Mouse (Mus musculus) midbrain, embryonic 14.5 days (tissue): ENCODE data around the gene Nipsnap3a. TPM values are rescaled to one million over a fixed set of nuclear protein-coding genes. Genes with fewer than 3 reads are reported as not detected.

Experiments
- ATAC-seq: fragments of 200-750 bp; cut with Nextera tagmentation; 2 replicates; pipeline ENCODE4 v1.8.0; 2017; ENCODE audit warnings: moderate number of reproducible peaks, moderate library complexity; ENCODE audit not compliant: low FRiP score, low TSS enrichment
- DNase-seq: peaks from one replicate; pipeline ENCODE4 v3.0.0-alpha.2; 2015
- H3K27ac ChIP-seq: fragments of 300-500 bp; sonication (generic); replicated peaks from 2 replicates; pipeline ENCODE4 v1.5.1; 2014; ENCODE audit warnings: mild to moderate bottlenecking, low read depth, low read length, moderate library complexity
- H3K27me3 ChIP-seq: fragments of 300-500 bp; sonication (generic); 2 replicates; pipeline ENCODE4 v1.6.1; 2014; ENCODE audit warnings: low read length, control low read depth, mixed read lengths; ENCODE audit not compliant: control insufficient read depth, insufficient read depth
- H3K36me3 ChIP-seq: fragments of 300-500 bp; sonication (generic); 2 replicates; pipeline ENCODE4 v1.6.1; 2014; ENCODE audit warnings: low read length, control low read depth; ENCODE audit not compliant: control insufficient read depth, insufficient read depth
- H3K4me1 ChIP-seq: fragments of 300-500 bp; sonication (generic); 2 replicates; pipeline ENCODE4 v1.6.1; 2014; ENCODE audit warnings: mild to moderate bottlenecking, antibody characterized with exemption, low read length, control low read depth; ENCODE audit not compliant: control insufficient read depth, insufficient read depth
- H3K4me2 ChIP-seq: fragments of 300-500 bp; sonication (generic); 2 replicates; pipeline ENCODE4 v1.6.1; 2014; ENCODE audit warnings: mild to moderate bottlenecking, low read length, moderate library complexity
- H3K4me3 ChIP-seq: fragments of 300-500 bp; sonication (generic); replicated peaks from 2 replicates; pipeline ENCODE4 v1.5.1; 2014; ENCODE audit warnings: low read depth, low read length
- H3K9ac ChIP-seq: fragments of 300-500 bp; sonication (generic); replicated peaks from 2 replicates; pipeline ENCODE4 v1.6.1; 2014; ENCODE audit warnings: mild to moderate bottlenecking, low read length, moderate library complexity
- H3K9me3 ChIP-seq: fragments of 300-500 bp; sonication (generic); 2 replicates; pipeline ENCODE4 v1.6.1; 2016; ENCODE audit warnings: low read length, control low read depth, mixed read lengths; ENCODE audit not compliant: control insufficient read depth
- WGBS: fragments of 180-500 bp; shearing (Covaris S2); extraction: QIAGEN DNeasy Blood & Tissue Kit; methylation state at CpG from one replicate; pipeline ENCODE4 v1.1.7; 2014; 5-methylcytosine and 5-hydroxymethylcytosine counted together
- polyA plus RNA-seq: library from polyadenylated mRNA; unstranded; fragments of >200 nt; fragmentation: Nextera tagmentation; extraction: Ambion mirVana; gene quantifications from 2 replicates; pipeline ENCODE4 v1.2.1, GENCODE M21; 2014

The Nipsnap3a gene
- polyA plus RNA-seq, 1 experiment from 2014 or later, result not detected

- ATAC-seq (no peak), DNase-seq (peak; percentile 79)
- H3K9ac ChIP-seq, result no peak overlapping the region
- H3K4me2 ChIP-seq, result no peak overlapping the region
- no peaks in the 10 kb centered on the region for H3K27me3 ChIP-seq
- no peaks in the 10 kb centered on the region for H3K4me1 ChIP-seq
- no peaks in the 10 kb centered on the region for H3K9me3 ChIP-seq
- no peak overlapping the region for H3K27ac ChIP-seq
- H3K36me3 ChIP-seq, result no peaks in the 10 kb centered on the region; the same call in 1 of the 2 replicates
- H3K4me3 ChIP-seq, result no peak overlapping the region
- 68% methylated on average over 4 of the region's 4 CpGs for WGBS
These were observed 20.1 kb downstream of the Nipsnap3a start for GRCm38 (mm10) chr4:53009183-53009582.

GRCm38 (mm10) chr4:53009871-53010270 lies 20.8 kb downstream of the Nipsnap3a start:
- ATAC-seq, result no peak
- DNase-seq, result no peak
- 95% methylated on average over 4 of the region's 4 CpGs for WGBS

GRCm38 (mm10) chr4:53011732-53012361 lies 22.8 kb downstream of the Nipsnap3a start, which contains the start of gene Nipsnap3b:
TSS of gene Nipsnap3b (plus strand) at chr4:53011880.
- Histone ChIP-seq H3K4me3 (peak within 1 kb of the TSS; percentile 73), H3K27ac (peak within 1 kb of the TSS; percentile 90), H3K4me1 (no peaks in the 10 kb centered on the region), H3K9me3 (peaks cover 5% of the 10 kb centered on the region; the same call in 1 of the 2 replicates), H3K9ac (peak within 1 kb of the TSS; percentile 72), H3K36me3 (peaks cover 23% of the 10 kb centered on the region), H3K27me3 (no peaks in the 10 kb centered on the region), H3K4me2 (peak within 1 kb of the TSS; percentile 66)
- DNase-seq, result peak; percentile 98
- ATAC-seq, result peak; percentile 96
- WGBS, result under 1% methylated on average over 62 of the region's 63 CpGs

More at GRCm38 (mm10) chr4:53009871-53010270, 20.8 kb downstream of the Nipsnap3a start:
- H3K9me3 ChIP-seq, result no peaks in the 10 kb centered on the region
- H3K9ac ChIP-seq, result no peak overlapping the region
- H3K4me2 ChIP-seq, result no peak overlapping the region
- H3K4me1 ChIP-seq, result no peaks in the 10 kb centered on the region
- no peaks in the 10 kb centered on the region for H3K27me3 ChIP-seq
- H3K27ac ChIP-seq, result no peak overlapping the region
- H3K4me3 ChIP-seq, result no peak overlapping the region
- peaks cover 7% of the 10 kb centered on the region; the same call in 1 of the 2 replicates for H3K36me3 ChIP-seq

GRCm38 (mm10) chr4:53014421-53014820 lies 25.3 kb downstream of the Nipsnap3a start:
- Histone ChIP-seq H3K36me3 (peaks cover 39% of the 10 kb centered on the region), H3K4me3 (no peak overlapping the region), H3K4me1 (no peaks in the 10 kb centered on the region), H3K9ac (no peak overlapping the region), H3K9me3 (peaks cover 7% of the 10 kb centered on the region; the same call in 1 of the 2 replicates), H3K4me2 (no peak overlapping the region), H3K27me3 (no peaks in the 10 kb centered on the region), H3K27ac (no peak overlapping the region)
- DNase-seq (no peak), ATAC-seq (no peak)
- 91% methylated on average over 7 of the region's 7 CpGs for WGBS

- no peak for DNase-seq
- Histone ChIP-seq H3K4me1 (no peaks in the 10 kb centered on the region), H3K27ac (no peak overlapping the region), H3K4me3 (no peak overlapping the region), H3K9me3 (peaks cover 7% of the 10 kb centered on the region; the same call in 1 of the 2 replicates), H3K36me3 (peaks cover 44% of the 10 kb centered on the region), H3K4me2 (no peak overlapping the region), H3K27me3 (no peaks in the 10 kb centered on the region), H3K9ac (no peak overlapping the region)
- 96% methylated on average over 3 of the region's 3 CpGs for whole genome bisulfite sequencing
- ATAC-seq, result no peak
These were observed 26.0 kb downstream of the Nipsnap3a start for GRCm38 (mm10) chr4:53015024-53015423.

- Histone ChIP-seq H3K27ac (no peak overlapping the region), H3K4me3 (no peak overlapping the region)
- WGBS, result 92% methylated on average over 1 of the region's 1 CpGs
These were observed 29.3 kb downstream of the Nipsnap3a start for GRCm38 (mm10) chr4:53018392-53018791.

GRCm38 (mm10) chr4:53023189-53023925 lies 34.3 kb downstream of the Nipsnap3a start:
- H3K27me3 ChIP-seq, result no peaks in the 10 kb centered on the region
- H3K9me3 ChIP-seq, result no peaks in the 10 kb centered on the region; the same call in 1 of the 2 replicates
- H3K4me3 ChIP-seq, result no peak overlapping the region
- DNase-seq (no peak), ATAC-seq (no peak)
- no peaks in the 10 kb centered on the region for H3K4me1 ChIP-seq
- no peak overlapping the region for H3K4me2 ChIP-seq
- 97% methylated on average over 14 of the region's 14 CpGs for WGBS
- H3K9ac ChIP-seq, result no peak overlapping the region
- H3K27ac ChIP-seq, result no peak overlapping the region
- peaks cover 40% of the 10 kb centered on the region for H3K36me3 ChIP-seq

More at GRCm38 (mm10) chr4:53018392-53018791, 29.3 kb downstream of the Nipsnap3a start:
- DNase-seq, result no peak
- peaks cover 68% of the 10 kb centered on the region for H3K36me3 ChIP-seq
- no peak overlapping the region for H3K9ac ChIP-seq
- peaks cover 7% of the 10 kb centered on the region; the same call in 1 of the 2 replicates for H3K9me3 ChIP-seq
- no peaks in the 10 kb centered on the region for H3K4me1 ChIP-seq
- H3K4me2 ChIP-seq, result no peak overlapping the region
- no peaks in the 10 kb centered on the region for H3K27me3 ChIP-seq
- no peak for ATAC-seq

- 93% methylated on average over 4 of the region's 4 CpGs for WGBS
- no peak for DNase-seq
- Histone ChIP-seq H3K9me3 (no peaks in the 10 kb centered on the region; the same call in 1 of the 2 replicates), H3K4me1 (no peaks in the 10 kb centered on the region), H3K27me3 (no peaks in the 10 kb centered on the region), H3K4me3 (no peak overlapping the region), H3K36me3 (peaks cover 34% of the 10 kb centered on the region), H3K9ac (no peak overlapping the region), H3K4me2 (no peak overlapping the region), H3K27ac (no peak overlapping the region)
- no peak for ATAC-seq
These were observed 35.3 kb downstream of the Nipsnap3a start for GRCm38 (mm10) chr4:53024397-53024796.
